Mouse (Mus musculus) heart, adult 11 months (tissue): ENCODE data around the gene Gm9821.
A peak's percentile ranks its signal among the peaks of the same experiment; 100 is the strongest.

Source experiments
- DNase-seq: peaks from one replicate; pipeline ENCODE4 v3.0.0; 2022

Gene Gm9821

DNA sequence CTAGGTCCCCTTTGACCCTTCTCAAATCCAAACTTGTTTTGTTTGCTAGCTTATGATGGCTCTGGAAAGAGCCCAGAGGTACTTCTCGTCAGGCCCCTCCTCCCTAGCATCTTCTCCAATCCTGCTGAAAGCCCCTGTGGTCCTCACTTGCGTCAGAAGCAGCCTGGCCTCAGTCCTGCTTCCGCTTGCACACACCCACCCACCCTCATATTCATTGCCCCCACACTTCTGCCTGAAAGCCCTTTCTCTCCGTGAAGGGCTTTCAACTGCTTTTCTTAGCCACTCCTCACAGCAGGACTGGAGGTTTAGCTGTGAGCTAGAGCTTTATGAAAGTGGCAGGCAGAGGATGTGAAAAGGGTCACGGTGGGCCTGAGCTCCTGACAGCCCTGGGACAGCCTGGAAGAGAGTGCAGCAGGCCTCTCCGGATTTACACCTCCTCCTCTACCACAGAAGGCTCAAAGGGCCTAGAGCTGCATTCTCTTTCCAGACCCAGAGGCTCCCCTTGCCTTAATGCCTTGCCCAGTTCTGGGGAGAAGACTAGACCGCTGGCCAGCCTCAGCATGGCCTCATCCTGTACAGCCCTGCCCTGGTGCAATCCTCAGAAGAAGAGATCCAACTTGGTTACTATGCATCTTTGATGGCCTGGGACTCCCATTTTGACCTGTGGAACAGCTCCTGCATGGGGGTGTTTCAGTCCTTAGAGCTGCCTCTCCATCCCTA is 28.1 kb downstream of the Gm9821 start:
- DNase-seq = peak; percentile 84

GRCm38 (mm10) chr2:91975581-91976541 is 30.4 kb downstream of the Gm9821 start, which contains the start of gene Dgkz:
Dgkz (minus strand) TSS chr2:91975864.
- DNase-seq = peak; percentile 91

GRCm38 (mm10) chr2:91977960-91978359 is 32.5 kb downstream of the Gm9821 start:
- no peak for DNase-seq

DNA sequence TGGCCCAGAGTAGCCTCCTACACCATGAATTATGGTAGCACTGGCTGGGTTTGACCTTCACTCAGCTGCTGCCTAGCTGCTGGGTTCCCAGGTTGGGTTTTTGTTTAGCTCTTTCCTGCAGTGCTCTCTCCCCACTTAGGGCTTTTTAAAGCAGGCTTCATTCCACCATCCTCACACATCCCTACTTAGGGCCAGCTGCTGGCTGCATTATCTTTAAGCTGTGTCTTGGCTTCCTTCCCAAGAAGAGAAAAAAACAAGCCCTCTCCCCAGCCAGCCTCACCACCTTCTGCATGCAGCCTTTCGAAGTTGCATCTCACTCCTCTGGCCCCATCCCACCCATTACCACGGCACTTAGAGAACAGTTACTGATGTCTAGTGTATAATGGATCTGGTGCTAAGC is 33.0 kb downstream of the Gm9821 start:
- DNase-seq = no peak

- DNase-seq = peak; percentile 73
Measured at GRCm38 (mm10) chr2:91980245-91980644, 34.7 kb downstream of the Gm9821 start.

DNA sequence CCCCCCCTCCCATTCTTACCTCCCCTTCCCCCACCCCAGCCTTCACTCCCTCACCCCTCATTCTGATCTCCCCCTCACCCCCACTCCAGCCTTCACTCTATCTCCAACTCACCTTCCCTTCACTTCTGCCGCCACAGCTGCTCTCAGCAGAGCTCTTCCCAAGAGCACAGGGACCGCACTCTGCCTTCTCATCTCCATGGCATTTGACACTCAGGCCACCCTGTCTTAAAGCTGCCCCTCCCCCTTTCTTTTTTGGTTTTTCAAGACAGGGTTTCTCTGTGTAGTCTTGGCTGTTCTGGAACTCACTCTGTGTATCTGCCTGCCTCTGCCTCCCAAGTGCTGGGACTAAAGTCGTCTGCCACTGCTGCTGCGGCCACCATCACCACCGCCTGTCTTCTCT is 35.3 kb downstream of the Gm9821 start:
- peak; percentile 81 for DNase-seq

GRCm38 (mm10) chr2:91984439-91984838 is 38.9 kb downstream of the Gm9821 start:
- peak; percentile 99 for DNase-seq

DNA sequence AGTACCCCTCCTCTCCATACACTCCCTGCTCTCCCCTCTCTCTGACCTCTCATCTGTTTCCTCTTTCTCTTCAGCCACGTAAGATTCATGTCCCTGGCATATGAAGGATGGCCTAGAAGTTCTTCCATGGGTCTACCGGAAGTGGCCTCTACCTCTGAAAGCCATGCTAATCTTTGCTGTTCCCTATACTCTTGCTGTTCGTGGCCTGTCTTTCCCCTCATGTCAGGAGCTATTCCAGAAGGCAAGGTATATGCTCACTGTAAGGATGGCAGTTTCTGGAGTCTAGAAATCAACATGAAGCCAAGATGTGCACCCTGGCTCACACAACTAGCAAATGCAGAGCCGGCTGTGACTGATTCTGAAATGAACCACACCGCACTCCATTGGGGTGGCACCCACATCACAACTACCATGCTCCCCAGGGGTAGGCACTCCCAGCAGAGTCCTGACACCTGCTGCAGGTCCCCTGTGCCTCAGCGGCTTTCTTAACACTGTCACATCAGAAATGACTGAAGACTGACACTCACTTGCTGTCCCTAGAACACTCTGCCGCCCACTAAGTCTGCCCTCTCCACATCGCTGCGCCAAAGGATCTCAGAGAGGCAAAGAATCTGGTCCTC is 39.5 kb downstream of the Gm9821 start:
- no peak for DNase-seq

GRCm38 (mm10) chr2:91986071-91986470 is 40.6 kb downstream of the Gm9821 start:
- peak; percentile 93 for DNase-seq

DNA sequence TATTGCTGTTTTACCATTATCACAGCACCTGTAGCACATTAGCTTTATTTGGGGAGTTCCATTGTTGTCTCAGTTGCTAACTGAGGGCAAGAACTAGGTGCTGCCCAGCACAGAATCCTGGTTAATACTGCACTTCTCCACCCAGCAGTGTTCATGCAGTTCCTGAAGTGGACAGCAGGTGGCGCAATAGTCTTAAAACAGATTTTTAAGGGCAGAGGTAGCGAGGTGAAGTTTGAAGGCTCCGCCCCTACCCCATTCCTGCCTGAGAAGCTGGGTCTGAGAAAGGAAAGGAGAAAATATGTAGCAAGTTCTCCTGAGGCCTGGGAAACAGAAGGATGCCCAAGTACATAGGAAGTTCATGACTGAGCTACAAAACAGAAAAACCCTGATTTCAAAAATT is 42.0 kb downstream of the Gm9821 start:
- DNase-seq = peak; percentile 95

DNA sequence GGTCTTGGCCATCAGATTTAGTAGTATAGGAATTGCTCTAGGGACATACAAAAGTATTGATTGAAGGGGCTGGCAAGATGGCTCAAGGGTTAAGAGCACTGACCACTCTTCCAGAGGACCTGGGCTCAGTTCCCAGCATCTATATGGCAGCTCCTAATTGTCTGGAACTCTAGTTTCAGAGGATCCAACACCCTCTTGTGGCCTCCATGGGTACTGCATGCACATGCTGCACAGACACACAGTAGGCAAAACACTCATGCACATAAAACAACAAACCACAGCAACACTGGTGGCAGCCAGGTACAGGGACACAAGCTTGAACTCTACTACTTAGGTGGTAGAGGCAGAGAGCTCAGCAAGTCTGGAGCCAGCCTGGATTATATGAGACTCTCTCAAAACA is 44.2 kb downstream of the Gm9821 start:
- no peak for DNase-seq

DNA sequence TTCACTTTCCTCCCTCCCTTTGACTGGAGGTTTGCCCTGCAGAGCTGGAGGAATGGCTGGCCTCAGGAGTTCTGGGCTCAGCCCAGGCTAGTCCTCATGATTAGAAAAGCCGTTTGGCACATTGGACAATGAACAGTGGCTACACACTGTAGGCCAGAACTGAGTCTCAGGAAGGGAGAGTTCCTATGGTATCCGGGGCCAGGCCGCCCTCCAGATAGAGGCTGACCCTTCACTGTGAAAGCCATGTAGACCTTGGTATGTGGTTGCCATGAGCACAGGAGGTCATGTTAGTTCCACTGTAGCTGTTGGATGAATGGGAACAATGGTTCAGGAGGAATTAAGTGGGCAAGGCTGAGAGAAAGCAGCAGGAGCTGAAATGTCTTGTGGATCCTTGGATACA is 47.9 kb downstream of the Gm9821 start:
- DNase-seq = no peak

- no peak for DNase-seq
Measured at GRCm38 (mm10) chr2:91996006-91996405, 50.5 kb downstream of the Gm9821 start.
